Mouse (Mus musculus) left cerebral cortex, postnatal 10 days (tissue): ENCODE data around the gene Rtl10. TPM values are rescaled to one million over a fixed set of nuclear protein-coding genes. Genes with fewer than 3 reads are reported as not detected.
A peak's percentile ranks its signal among the peaks of the same experiment; 100 is the strongest.

Experiments
- DNase-seq, 2 experiments: peaks; one replicate each; pipeline ENCODE4 v3.0.0; 2021 to 2022; ENCODE audit warnings: low spot score in 2 of 2, mixed read lengths in 1 of 2; ENCODE audit errors: extremely low spot score in 1 of 2
- intact Hi-C: fragments of 180-260 bp; cut with DNase I; formaldehyde crosslinking; loops from one replicate; pipeline ENCODE4 v1.15.1; 2025
- total RNA-seq, 2 experiments: library from RNA; stranded (reverse); gene quantifications; 2 replicates each; pipeline ENCODE4 v1.2.3; 2021

The Rtl10 gene
- total RNA-seq: 1 to 10 TPM; 6.2 to 8.7 TPM

DNA sequence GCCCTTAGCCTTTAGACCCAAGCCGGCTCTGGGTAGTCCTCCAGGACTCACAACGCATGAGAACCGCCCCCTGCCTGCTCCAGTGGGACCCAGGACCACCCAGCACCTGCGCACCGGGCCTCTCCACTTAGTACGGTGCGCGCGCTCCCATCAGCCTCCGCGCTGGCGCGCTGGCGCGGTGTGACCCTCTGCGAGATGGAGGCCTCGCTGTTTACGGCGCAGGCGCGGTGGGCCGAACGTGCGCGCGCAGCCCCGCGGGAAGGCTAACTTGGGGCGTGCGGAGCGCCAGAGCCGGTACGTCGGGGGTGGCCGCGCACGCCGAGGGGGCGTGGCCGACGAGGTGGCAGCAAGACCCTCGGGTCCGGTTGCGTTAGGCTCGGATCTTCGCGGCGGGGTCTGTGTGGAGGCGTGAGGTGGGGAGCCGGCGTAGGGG lies at the start of gene Rtl10, which contains the start of gene Gnb1l:
Rtl10 (plus strand) TSS at position 344 of the 433 bp plus-strand sequence.
Gnb1l (plus strand) TSS at position 156 of the 433 bp plus-strand sequence.
- DNase-seq: peak; percentile 91 to 97
- intact Hi-C loops: no loop called here

GRCm38 (mm10) chr16:18449005-18449404 lies 49.7 kb upstream of the Rtl10 start:
- no peak for DNase-seq
- intact Hi-C loops: loop anchor here (10.0 kb wide), 1 partner anchor 346 kb away; no protein-coding TSS in a partner anchor

GRCm38 (mm10) chr16:18451486-18452181 lies 47.1 kb upstream of the Rtl10 start:
- peak; percentile 34 to 70 for DNase-seq
- intact Hi-C loops: no loop called here

DNA sequence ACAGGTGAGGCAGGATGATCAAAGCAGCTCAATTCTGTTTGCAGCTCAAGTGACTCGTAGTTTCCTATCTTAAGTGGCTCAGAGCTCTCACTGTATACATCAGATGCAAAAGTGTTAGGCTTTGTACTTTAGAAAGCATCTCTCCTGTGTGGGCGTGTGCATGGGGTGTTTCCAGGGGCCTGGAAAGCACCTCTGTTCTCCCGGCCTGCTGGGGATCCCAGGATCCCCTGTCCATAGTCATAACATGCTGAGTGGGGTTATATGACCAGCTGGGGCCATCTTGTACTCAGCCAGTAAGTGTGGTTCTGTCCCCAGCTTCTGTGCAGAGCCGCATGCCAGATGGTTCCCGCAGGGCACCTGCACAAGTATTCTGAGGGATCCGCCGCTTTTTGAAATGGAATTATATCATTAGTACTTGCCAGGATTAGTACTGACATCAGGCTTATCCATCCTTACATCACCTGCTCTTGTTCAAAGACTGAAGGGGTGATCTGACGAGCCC lies 46.3 kb upstream of the Rtl10 start:
- intact Hi-C loops: no loop called here
- no peak for DNase-seq

- intact Hi-C loops: no loop called here
- peak in 1 of 2 experiments; percentile 68 for DNase-seq
These were observed 44.9 kb upstream of the Rtl10 start for GRCm38 (mm10) chr16:18453846-18454245.

- no peak for DNase-seq
- intact Hi-C loops: no loop called here
These were observed 43.3 kb upstream of the Rtl10 start for GRCm38 (mm10) chr16:18455407-18455806.

DNA sequence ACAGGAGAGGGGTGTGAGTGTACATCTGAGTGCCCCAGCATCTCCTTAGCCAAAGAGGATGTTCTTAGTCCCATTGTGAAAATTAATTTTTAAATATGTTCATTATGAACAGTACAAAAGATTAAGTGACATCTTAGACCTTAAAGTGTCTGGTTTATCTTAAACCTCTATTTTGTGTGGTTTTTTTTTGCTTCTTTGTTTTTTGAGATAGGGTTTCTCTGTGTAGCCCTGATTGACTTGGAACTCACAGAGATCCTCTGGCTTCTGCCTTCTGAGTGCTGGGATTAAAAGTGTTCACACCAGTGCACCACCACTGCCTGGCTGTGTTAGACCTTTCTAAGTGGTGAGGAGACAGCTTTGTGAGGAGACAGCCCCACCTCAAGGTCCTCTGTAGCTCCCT lies 40.0 kb upstream of the Rtl10 start:
- intact Hi-C loops: no loop called here

DNA sequence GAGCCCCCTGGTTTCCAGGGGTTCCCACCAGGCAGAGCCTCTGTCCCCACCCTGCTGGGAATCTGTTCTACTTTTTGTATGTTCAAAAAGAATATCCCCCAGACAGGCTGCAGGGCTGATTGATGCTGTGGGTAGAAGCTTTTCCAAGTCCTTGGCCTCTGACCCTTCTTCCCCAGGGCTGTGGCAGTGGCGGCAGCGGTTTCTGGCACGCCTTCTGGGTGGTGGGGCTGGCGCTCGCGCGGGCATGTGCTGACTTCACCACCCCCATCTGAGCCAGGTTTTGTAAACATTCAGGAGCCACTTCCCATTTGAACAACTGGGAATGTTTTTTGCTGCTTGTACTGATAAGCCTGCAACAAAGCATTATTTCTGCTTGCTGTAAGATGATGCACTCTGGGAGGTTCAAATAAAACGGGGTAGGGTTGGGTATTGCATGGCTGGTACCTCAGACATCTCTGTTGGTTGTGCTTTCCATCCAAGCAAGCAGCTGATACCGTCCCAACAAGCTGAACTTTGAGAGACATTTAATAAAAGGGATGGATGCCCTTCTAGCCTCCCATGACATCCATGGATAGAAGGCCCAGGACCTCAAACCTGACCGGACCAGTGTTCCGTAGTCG lies 39.3 kb upstream of the Rtl10 start:
- intact Hi-C loops: no loop called here
- DNase-seq: no peak

More for the DNA sequence above, 40.0 kb upstream of the Rtl10 start:
- no peak for DNase-seq

DNA sequence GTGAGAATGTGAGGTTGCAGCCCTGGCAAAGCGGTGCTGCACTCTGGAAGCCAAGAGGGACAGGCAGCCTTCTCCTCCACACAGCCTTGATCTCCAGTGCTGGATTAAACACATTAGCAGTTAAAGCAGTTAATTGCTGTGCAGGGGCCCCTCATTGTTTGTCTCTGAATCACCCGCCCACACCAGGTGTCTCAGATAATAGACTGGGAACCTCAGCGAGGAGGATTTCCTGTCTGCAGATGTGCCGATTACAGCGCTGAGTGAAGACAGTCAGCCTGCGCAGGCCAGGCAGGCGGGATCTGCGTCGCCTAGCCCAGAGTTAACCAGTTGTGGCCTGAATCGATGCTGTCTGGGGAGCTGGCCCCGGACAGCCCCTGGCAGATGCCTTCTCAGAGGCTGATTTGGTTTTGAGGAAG lies 38.7 kb upstream of the Rtl10 start:
- no peak for DNase-seq
- intact Hi-C loops: no loop called here

DNA sequence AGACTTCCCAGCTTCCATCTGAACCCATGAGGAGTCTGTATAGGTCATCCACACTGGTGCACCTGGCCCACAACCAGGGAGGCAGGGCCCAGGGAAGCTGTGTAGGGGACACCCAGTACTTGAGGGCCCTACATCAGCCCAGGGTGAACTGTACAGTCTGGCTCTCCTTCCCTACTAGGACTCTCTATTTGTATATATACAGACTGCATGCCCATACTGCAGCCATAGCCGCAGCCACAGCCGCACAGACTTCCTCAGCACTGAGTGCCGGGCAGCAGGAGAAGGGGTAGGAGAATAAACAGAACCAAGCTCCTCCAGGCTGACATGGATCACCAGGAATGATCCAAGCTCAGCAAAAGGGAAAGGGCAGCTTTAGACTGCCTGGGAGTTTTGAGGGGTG lies 37.9 kb upstream of the Rtl10 start:
- no peak for DNase-seq
- intact Hi-C loops: no loop called here

- intact Hi-C loops: no loop called here
- no peak for DNase-seq
These were observed 36.7 kb upstream of the Rtl10 start for GRCm38 (mm10) chr16:18462031-18462430.

GRCm38 (mm10) chr16:18462598-18462997 lies 36.1 kb upstream of the Rtl10 start:
- intact Hi-C loops: no loop called here
- no peak for DNase-seq

DNA sequence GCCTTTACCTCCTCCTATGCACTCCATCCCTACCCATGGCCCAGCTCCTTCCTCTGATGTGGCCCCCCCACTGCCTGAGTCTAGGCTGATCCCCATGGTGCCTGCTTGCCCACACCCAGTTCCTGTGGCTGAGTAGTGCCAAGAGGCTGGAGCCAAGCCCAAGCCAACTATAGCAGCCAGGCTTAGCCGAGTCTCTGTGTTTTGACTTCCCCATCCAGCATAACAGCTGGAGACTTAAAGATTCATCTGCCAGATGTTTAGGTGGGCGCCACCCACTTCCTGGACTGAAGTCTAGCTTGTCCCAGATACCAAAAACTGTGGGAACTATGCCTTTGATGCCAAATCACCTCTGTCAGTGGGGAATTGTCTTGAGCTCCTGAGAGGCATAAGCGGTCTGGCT lies 34.4 kb upstream of the Rtl10 start:
- intact Hi-C loops: no loop called here
- DNase-seq: peak in 1 of 2 experiments; percentile 69

DNA sequence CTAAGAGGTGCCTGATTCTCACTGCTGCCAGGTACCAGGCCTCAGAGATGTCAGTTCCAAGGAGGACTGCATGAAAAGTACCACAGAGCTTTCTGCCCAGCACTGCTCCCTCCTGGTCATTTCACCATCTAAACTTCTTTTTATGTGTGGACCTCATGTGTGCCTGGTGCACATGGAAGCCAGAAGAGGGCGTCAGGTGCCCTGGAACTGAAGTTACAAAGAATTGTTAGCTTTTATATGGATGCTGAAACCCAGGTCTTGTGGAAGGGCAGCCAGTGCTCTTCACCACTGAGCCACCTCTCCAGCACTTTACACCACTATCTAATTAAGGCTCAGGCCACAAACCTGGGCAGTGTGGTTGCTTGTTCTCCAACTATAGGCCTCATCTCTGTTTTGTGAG lies 27.9 kb upstream of the Rtl10 start:
- intact Hi-C loops: no loop called here
- DNase-seq: no peak

GRCm38 (mm10) chr16:18471381-18471955 lies 27.2 kb upstream of the Rtl10 start:
- intact Hi-C loops: no loop called here
- no peak for DNase-seq

- intact Hi-C loops: no loop called here
- DNase-seq: no peak
These were observed 26.7 kb upstream of the Rtl10 start for GRCm38 (mm10) chr16:18471976-18472375.

GRCm38 (mm10) chr16:18472416-18472815 lies 26.3 kb upstream of the Rtl10 start:
- intact Hi-C loops: no loop called here
- no peak for DNase-seq

DNA sequence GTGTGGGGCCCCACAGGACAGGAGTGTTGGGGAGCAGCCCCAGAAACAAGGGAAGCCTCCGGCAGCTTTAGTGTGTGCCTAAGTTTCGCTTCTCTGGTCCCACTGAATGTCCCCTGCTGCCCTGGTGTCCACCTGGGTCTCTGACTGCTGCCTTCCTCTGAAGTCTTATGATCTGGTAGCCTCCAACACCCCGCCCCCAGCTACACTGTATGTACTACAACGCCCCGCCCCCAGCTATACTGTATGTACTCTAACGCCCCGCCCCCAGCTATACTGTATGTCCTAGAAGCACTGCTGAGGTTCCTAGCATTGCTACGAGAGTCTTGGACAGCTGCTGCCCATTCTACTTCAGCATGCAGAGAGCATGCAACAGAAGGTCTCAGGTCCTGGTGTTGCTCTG lies 25.7 kb upstream of the Rtl10 start:
- DNase-seq: no peak
- intact Hi-C loops: no loop called here

DNA sequence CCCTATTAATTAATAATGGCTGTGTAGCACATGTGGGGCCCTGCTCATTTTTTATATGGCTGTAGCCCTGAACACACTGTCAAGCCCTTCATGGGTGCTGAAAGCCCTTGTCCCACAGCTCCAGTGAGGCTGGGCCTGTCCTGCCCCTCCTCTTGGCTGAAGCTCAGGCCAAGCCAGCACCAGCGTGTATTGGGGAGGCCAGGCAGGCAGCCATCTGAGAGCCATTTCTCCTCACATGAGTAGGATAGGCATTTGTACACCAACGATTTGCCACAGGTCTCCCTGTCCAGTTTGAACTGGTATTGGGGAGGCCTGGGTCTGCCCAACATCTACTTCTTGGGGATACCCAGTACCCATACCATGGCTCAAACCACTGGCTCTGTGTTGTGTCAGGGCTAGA lies 24.7 kb upstream of the Rtl10 start:
- no peak for DNase-seq
- intact Hi-C loops: no loop called here

GRCm38 (mm10) chr16:18477996-18478395 lies 20.7 kb upstream of the Rtl10 start:
- no peak for DNase-seq
- intact Hi-C loops: no loop called here
